Mouse (Mus musculus) thymus, adult 2 months (tissue): ENCODE data around the gene Gtpbp2.

Experiments
- CTCF ChIP-seq: fragments of 200-500 bp; IDR thresholded peaks from 2 replicates; pipeline ENCODE4 v1.5.1; 2012; ENCODE audit warnings: mild to moderate bottlenecking, control low read depth, low read length, moderate library complexity, borderline replicate concordance; ENCODE audit not compliant: control insufficient read depth, poor library complexity, insufficient read depth; ENCODE audit errors: extremely low read depth
- POLR2A ChIP-seq: fragments of 200-500 bp; IDR thresholded peaks from 2 replicates; pipeline ENCODE4 v1.6.1; 2012; ENCODE audit warnings: mild to moderate bottlenecking, low read length, control low read depth, moderate library complexity; ENCODE audit not compliant: control insufficient read depth, poor library complexity, insufficient read depth; ENCODE audit errors: extremely low read depth

DNA sequence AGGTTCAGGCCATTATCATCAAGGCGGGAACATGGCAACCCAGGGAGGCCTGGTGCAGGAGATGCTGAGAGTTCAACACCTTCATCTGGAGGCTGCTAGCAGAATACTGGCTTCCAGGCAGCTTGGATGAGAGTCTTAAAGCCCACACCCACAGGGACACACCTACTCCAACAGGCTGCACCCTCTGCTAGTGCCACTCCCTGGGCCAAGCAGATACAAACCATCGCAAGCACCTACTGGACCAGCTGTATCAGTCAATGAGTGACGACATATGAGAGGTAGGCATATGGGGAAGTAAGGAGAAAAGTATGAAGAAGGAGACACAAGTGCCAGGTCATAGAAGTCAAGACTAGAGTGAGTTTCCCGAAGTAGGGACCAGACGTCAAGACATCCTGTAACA, 4.2 kb upstream of the Gtpbp2 start:
- TF ChIP-seq POLR2A (no peak), CTCF (no peak)
